Mouse (Mus musculus): Measurements from ENCODE around the gene Olfr466.

The Olfr466 gene

DNA sequence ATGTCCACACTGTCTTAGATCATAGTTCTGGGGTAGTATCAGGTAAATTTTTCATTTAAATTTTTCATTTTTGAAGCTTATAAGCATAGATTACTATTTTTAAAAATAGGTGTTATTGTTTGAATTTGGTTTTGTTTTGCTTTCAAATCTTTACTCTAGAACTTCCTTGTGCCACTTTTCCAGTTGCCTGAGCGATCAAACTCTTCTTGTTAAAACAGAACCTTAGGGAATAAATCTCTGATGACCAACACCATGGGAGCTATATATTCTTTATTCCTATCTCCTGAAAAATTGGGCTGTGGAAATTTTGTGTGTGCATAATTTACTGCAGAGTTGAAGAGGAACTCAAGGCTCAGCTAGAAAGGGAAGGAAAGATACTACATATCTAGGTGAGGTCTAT is at the start of gene Olfr466:
TSS of gene Olfr466 (plus strand) at position 301 of the 400 bp plus-strand sequence.
- DNase-seq (ENCODE audit: low read depth, low spot score) = no peak

DNA sequence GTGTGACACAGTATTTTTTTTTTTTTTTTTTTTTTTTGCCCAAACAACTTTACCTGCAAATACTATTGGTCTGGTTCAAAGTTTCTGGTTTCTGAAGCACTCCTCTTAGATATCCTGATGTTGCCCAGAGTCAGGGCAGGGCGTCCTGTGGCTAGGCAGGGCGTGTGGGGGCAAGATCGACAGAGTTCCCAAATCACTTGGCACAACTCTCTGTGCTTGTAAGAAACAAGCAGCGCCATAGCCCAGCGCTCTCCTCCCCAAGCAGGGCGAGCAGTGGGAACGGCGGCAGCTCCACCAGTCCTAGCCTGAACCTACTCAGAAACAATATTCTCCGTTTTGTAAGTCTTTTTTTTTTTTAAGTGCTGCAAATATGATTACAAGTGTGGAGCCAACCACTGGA is 49.4 kb upstream of the Olfr466 start:
- DNase-seq (ENCODE audit: low read depth, low spot score) = no peak

DNA sequence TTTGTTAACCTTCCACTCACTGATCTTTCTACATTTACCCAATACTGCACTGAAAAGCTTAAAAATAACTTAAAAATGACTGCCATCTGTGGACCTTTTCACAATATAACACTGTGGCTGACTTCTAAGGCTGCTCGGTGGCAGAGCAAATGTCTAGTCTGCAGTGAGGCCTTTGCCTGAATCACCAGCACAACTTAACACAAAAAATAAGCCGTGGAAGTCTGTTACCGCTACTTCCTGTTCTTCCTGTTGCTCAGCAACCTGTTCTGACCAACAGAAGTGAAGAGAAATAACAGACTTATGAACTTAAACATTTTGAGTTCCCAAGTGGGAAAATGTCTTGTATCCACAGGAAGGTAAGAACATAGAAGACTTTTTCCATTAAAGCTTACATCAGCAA is 48.8 kb upstream of the Olfr466 start:
- no peak for DNase-seq (ENCODE audit: low read depth, low spot score)

DNA sequence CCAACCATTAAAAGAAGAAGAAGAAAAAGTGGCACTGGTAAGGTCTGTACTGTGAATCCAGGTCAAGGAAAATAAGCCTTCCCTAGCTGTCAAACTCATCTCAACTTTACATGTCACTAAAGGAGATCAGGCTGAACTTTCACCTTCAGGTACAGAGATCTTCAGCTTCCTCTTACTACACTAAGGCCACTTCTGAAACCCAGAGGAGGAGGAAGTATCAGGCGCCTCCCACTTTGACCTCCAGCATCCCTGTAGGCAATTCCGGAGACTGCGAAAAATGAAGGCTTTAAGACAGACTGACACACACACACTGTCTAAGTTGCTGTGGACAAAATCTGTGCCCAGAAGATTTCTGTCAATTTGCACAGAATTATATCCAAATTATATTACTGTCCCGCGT is 38.1 kb upstream of the Olfr466 start:
- DNase-seq (ENCODE audit: low read depth, low spot score) = peak; percentile 25

DNA sequence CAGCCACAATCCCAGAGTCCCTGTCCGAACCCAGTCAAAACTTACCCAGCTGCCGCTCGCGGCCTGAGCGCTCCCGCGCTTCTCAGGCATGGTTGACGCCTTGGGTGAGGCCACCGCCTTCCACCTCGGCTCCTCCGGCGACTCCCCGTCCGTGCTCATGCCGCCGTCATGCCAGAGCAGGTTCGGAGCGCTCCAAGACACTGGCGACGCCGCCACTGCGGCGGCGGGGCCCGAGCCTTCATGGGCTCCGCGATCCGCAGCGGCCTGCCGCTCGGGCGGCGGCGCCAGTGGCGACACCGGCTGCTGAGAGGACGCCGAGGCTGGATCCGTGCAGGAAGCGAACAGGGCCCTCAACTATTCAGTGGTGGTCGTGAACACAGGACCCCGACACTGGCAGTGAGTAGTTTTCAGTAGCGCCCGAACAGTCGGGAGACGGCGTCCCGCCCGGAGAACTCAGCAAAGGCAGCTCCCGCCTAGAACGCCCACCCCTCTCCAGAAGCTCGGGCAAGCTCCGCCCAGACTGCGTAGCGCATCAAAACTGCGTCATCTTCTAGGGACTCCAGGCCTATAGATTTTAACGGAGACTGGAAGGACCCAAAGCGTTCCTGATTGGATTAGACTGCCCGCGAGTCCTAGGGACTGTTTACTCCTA is 37.5 kb upstream of the Olfr466 start, which contains the start of gene Mfsd14b:
TSS of gene Mfsd14b (minus strand) at position 517 of the 652 bp plus-strand sequence.
- peak; percentile 97 for DNase-seq (ENCODE audit: low read depth, low spot score)

DNA sequence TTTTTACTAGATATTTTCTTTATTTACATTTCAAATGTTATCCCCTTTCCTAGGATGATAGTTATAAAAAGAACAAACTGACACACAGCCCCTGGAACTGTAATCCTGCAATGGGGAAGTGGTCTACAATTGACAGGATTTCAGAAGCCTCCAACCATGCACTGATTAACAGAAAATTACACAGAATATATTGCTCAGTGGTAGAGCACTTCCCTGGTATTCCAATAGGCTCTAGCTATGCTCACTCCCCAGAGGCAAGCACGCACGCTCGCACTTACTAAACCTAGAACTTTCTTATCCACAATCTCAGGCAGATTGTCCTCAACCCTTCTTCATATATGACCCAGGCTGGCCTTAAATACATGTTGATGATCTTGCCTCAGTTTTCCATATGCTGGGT is 36.8 kb upstream of the Olfr466 start:
- no peak for DNase-seq (ENCODE audit: low read depth, low spot score)

DNA sequence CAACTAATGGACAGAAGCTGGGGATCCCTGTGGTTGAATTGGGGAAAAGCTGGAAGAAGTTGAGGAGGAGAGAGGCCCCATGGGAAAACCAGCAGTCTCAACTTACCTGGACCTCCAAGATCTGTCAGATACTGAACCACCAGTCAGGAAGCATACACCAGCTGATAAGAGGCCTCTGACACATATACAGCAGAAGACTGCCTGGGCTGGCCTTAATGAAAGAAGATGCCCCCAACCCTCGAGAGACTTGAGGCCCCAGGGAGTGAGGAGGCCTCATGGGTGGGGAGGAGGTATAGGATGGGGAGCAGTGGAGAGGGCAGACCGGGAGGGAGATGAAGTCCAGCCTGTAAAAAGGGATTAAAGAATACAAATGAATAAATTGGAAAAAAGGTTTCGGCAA is 29.1 kb upstream of the Olfr466 start:
- no peak for DNase-seq (ENCODE audit: low read depth, low spot score)

- no peak for DNase-seq (ENCODE audit: low read depth, low spot score)
These were observed 27.9 kb upstream of the Olfr466 start for GRCm38 (mm10) chr13:65122111-65122510.

GRCm38 (mm10) chr13:65127063-65127847 is 22.8 kb upstream of the Olfr466 start:
- peak; percentile 24 for DNase-seq (ENCODE audit: low read depth, low spot score)

DNA sequence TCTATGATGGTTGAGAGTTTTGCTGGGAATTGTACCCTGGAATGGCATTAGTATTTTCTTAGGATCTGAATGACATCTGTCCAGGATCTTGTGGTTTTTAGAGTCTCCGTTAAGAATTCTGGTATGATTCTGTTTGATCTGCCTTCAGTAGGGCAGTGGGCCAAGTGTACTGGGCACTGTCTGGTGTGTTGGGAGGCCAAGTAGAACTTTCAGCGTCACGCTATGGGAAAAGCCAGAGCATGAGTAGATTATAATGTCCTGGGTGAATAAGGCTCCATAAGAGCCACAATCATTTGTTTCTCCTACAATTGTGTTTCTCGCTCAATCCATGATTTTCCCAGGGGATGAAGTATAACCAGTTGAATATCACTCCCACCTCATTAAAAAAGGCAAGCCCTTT is 12.3 kb upstream of the Olfr466 start, which contains the start of gene Olfr465-ps1:
TSS of gene Olfr465-ps1 (plus strand) at position 301 of the 400 bp plus-strand sequence.
- DNase-seq (ENCODE audit: low read depth, low spot score) = no peak

DNA sequence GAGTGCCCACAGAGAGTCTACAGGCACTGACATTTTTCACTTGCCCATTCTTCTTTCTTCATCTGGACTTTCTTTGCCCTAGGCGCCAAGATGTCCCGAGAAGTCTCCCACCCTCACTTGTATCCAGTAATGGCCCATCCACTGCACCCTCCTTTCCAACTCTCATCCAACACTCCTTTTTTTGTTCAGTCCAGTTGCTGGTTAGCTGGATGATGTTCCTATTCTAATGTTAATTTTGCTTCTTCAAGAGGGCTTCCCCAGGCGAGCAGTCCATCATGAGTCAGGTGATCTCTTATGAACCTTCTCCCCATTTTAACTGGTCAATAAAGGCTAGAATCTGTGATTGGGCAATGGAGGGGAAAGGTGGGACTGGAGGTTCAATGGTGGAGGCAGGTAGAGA is 24.1 kb downstream of the Olfr466 start:
- DNase-seq (ENCODE audit: low read depth, low spot score) = peak; percentile 78

DNA sequence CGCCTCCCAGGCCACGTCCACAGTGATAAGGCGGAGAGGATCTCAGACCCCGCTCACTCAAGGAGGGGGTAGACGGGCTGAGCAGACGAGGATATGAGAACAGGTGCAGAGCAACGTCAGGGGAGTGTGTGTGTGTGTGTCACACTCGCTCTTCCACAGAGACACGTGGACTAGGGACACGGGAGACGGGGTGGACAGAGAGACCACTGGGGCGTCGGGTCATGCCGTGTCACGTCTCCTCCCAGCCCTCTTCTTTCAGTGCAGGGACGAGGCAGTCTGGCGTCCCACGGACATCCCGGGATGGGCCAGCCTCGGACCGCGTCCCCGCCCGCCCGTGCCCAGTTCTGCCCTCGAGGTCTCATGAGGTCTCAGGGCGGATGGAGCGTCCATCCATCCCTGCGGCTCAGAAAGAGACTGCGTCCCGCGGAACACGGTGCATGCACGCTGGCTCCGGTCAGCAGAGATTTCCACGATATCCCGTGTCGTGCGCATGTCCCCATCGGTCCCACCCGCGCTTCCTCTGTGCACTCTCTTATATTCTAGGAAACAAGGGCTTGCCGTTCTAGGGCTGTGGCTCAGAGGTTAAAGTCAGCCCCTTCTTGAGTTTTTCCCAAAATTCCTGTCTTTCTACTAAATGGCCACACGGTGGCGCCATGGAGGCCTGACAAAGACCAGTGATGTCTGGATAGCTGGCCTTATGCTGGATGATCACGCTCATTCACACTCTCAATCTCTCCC is 25.9 kb downstream of the Olfr466 start:
- DNase-seq (ENCODE audit: low read depth, low spot score) = peak; percentile 84

GRCm38 (mm10) chr13:65176472-65177091 is 26.5 kb downstream of the Olfr466 start:
- no peak for DNase-seq (ENCODE audit: low read depth, low spot score)

DNA sequence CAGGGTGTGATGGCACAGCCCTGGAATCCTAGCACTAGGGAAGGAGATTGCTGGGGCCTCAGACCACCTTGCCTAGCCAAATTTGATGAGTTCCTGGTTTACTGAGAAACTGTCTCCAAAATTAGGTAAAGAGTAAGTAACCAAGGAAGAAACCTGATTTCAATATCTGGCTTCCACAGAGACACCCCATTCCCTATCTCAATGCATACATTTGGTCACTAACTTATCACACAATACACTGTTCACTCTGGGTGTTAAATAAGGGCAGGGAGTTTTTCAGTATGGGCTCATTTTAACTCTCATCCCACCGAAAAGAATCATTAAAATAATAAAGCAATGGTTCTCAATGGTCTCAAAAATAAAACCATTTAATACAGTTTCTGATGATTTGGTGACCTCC is 50.6 kb downstream of the Olfr466 start:
- no peak for DNase-seq (ENCODE audit: low read depth, low spot score)
